Mouse (Mus musculus): Measurements from ENCODE around the gene Dis3l2. TPM values are rescaled to one million over a fixed set of nuclear protein-coding genes. Genes with fewer than 3 reads are reported as not detected.

The Dis3l2 gene
- polyA plus RNA-seq, 1 experiment = 19.8 TPM

GRCm38 (mm10) chr1:86994023-86994422, 290.4 kb downstream of the Dis3l2 start:
- no peak for DNase-seq
- no peak overlapping the region for H3K4me3 ChIP-seq (ENCODE audit: control insufficient read depth, insufficient read depth, low read length)
- H3K4me1 ChIP-seq (replicated peaks; ENCODE audit: control insufficient read depth, insufficient read depth, low read length) = no peaks in the 10 kb centered on the region
- H3K27ac ChIP-seq (ENCODE audit: control insufficient read depth, insufficient read depth, low read length) = no peak overlapping the region
- TF ChIP-seq CTCF (IDR thresholded peaks at IDR 0.05; ENCODE audit: borderline replicate concordance, control insufficient read depth, extremely low read depth, insufficient read depth, low read length, poor library complexity) (no peak), POLR2A (IDR thresholded peaks at IDR 0.05; ENCODE audit: control insufficient read depth, extremely low read depth, insufficient read depth, low read length, poor library complexity) (no peak)
- H3K27me3 ChIP-seq (ENCODE audit: control insufficient read depth, insufficient read depth, low read length) = no peaks in the 10 kb centered on the region
- no peaks in the 10 kb centered on the region for H3K36me3 ChIP-seq (ENCODE audit: control insufficient read depth, insufficient read depth, low read length)

GRCm38 (mm10) chr1:86998051-86998450, 294.4 kb downstream of the Dis3l2 start:
- 94% methylated on average over 2 of the region's 2 CpGs for WGBS
- no peaks in the 10 kb centered on the region for H3K36me3 ChIP-seq (ENCODE audit: control insufficient read depth, insufficient read depth, low read length)
- no peaks in the 10 kb centered on the region for H3K27me3 ChIP-seq (ENCODE audit: control insufficient read depth, insufficient read depth, low read length)
- TF ChIP-seq CTCF (IDR thresholded peaks at IDR 0.05; ENCODE audit: borderline replicate concordance, control insufficient read depth, extremely low read depth, insufficient read depth, low read length, poor library complexity) (no peak), POLR2A (IDR thresholded peaks at IDR 0.05; ENCODE audit: control insufficient read depth, extremely low read depth, insufficient read depth, low read length, poor library complexity) (no peak)
- H3K4me1 ChIP-seq (replicated peaks; ENCODE audit: control insufficient read depth, insufficient read depth, low read length) = no peaks in the 10 kb centered on the region
- H3K4me3 ChIP-seq (ENCODE audit: control insufficient read depth, insufficient read depth, low read length) = no peak overlapping the region
- no peak overlapping the region for H3K27ac ChIP-seq (ENCODE audit: control insufficient read depth, insufficient read depth, low read length)
- no peak for DNase-seq

GRCm38 (mm10) chr1:87001365-87001764, 297.8 kb downstream of the Dis3l2 start:
- H3K4me1 ChIP-seq (replicated peaks; ENCODE audit: control insufficient read depth, insufficient read depth, low read length) = no peaks in the 10 kb centered on the region
- 80% methylated on average over 5 of the region's 5 CpGs for WGBS
- no peak for DNase-seq
- TF ChIP-seq POLR2A (IDR thresholded peaks at IDR 0.05; ENCODE audit: control insufficient read depth, extremely low read depth, insufficient read depth, low read length, poor library complexity) = no peak
- TF ChIP-seq CTCF (IDR thresholded peaks at IDR 0.05; ENCODE audit: borderline replicate concordance, control insufficient read depth, extremely low read depth, insufficient read depth, low read length, poor library complexity) = no peak
- H3K36me3 ChIP-seq (ENCODE audit: control insufficient read depth, insufficient read depth, low read length) = no peaks in the 10 kb centered on the region
- no peaks in the 10 kb centered on the region for H3K27me3 ChIP-seq (ENCODE audit: control insufficient read depth, insufficient read depth, low read length)
- H3K27ac ChIP-seq (ENCODE audit: control insufficient read depth, insufficient read depth, low read length) = no peak overlapping the region
- no peak overlapping the region for H3K4me3 ChIP-seq (ENCODE audit: control insufficient read depth, insufficient read depth, low read length)

- DNase-seq = no peak
- Histone ChIP-seq H3K27me3 (ENCODE audit: control insufficient read depth, insufficient read depth, low read length) (no peaks in the 10 kb centered on the region), H3K36me3 (ENCODE audit: control insufficient read depth, insufficient read depth, low read length) (no peaks in the 10 kb centered on the region), H3K27ac (ENCODE audit: control insufficient read depth, insufficient read depth, low read length) (no peak overlapping the region), H3K4me3 (ENCODE audit: control insufficient read depth, insufficient read depth, low read length) (no peak overlapping the region), H3K4me1 (replicated peaks; ENCODE audit: control insufficient read depth, insufficient read depth, low read length) (no peaks in the 10 kb centered on the region)
- 96% methylated on average over 9 of the region's 9 CpGs for WGBS
- TF ChIP-seq CTCF (IDR thresholded peaks at IDR 0.05; ENCODE audit: borderline replicate concordance, control insufficient read depth, extremely low read depth, insufficient read depth, low read length, poor library complexity) = no peak
- TF ChIP-seq POLR2A (IDR thresholded peaks at IDR 0.05; ENCODE audit: control insufficient read depth, extremely low read depth, insufficient read depth, low read length, poor library complexity) = no peak
Observed at GRCm38 (mm10) chr1:87002545-87003168, 299.0 kb downstream of the Dis3l2 start.

- no peak for DNase-seq
- TF ChIP-seq CTCF (IDR thresholded peaks at IDR 0.05; ENCODE audit: borderline replicate concordance, control insufficient read depth, extremely low read depth, insufficient read depth, low read length, poor library complexity) (no peak), POLR2A (IDR thresholded peaks at IDR 0.05; ENCODE audit: control insufficient read depth, extremely low read depth, insufficient read depth, low read length, poor library complexity) (no peak)
- Histone ChIP-seq H3K27me3 (ENCODE audit: control insufficient read depth, insufficient read depth, low read length) (no peaks in the 10 kb centered on the region), H3K4me1 (replicated peaks; ENCODE audit: control insufficient read depth, insufficient read depth, low read length) (no peaks in the 10 kb centered on the region), H3K27ac (ENCODE audit: control insufficient read depth, insufficient read depth, low read length) (no peak overlapping the region), H3K4me3 (ENCODE audit: control insufficient read depth, insufficient read depth, low read length) (no peak overlapping the region), H3K36me3 (ENCODE audit: control insufficient read depth, insufficient read depth, low read length) (no peaks in the 10 kb centered on the region)
- WGBS = 94% methylated on average over 2 of the region's 2 CpGs
Observed at GRCm38 (mm10) chr1:87003169-87003552, 299.6 kb downstream of the Dis3l2 start.

GRCm38 (mm10) chr1:87006425-87006824, 302.8 kb downstream of the Dis3l2 start:
- TF ChIP-seq POLR2A (IDR thresholded peaks at IDR 0.05; ENCODE audit: control insufficient read depth, extremely low read depth, insufficient read depth, low read length, poor library complexity) (no peak), CTCF (IDR thresholded peaks at IDR 0.05; ENCODE audit: borderline replicate concordance, control insufficient read depth, extremely low read depth, insufficient read depth, low read length, poor library complexity) (no peak)
- 93% methylated on average over 1 of the region's 1 CpGs for WGBS

GRCm38 (mm10) chr1:87008211-87008610, 304.6 kb downstream of the Dis3l2 start:
- 97% methylated on average over 1 of the region's 1 CpGs for WGBS
- no peaks in the 10 kb centered on the region for H3K36me3 ChIP-seq (ENCODE audit: control insufficient read depth, insufficient read depth, low read length)
- no peak overlapping the region for H3K4me3 ChIP-seq (ENCODE audit: control insufficient read depth, insufficient read depth, low read length)
- no peak for TF ChIP-seq POLR2A (IDR thresholded peaks at IDR 0.05; ENCODE audit: control insufficient read depth, extremely low read depth, insufficient read depth, low read length, poor library complexity)
- DNase-seq = no peak
- H3K4me1 ChIP-seq (replicated peaks; ENCODE audit: control insufficient read depth, insufficient read depth, low read length) = no peaks in the 10 kb centered on the region
- H3K27me3 ChIP-seq (ENCODE audit: control insufficient read depth, insufficient read depth, low read length) = no peaks in the 10 kb centered on the region
- H3K27ac ChIP-seq (ENCODE audit: control insufficient read depth, insufficient read depth, low read length) = no peak overlapping the region

More at GRCm38 (mm10) chr1:87006425-87006824, 302.8 kb downstream of the Dis3l2 start:
- Histone ChIP-seq H3K4me1 (replicated peaks; ENCODE audit: control insufficient read depth, insufficient read depth, low read length) (no peaks in the 10 kb centered on the region), H3K4me3 (ENCODE audit: control insufficient read depth, insufficient read depth, low read length) (no peak overlapping the region), H3K36me3 (ENCODE audit: control insufficient read depth, insufficient read depth, low read length) (no peaks in the 10 kb centered on the region), H3K27ac (ENCODE audit: control insufficient read depth, insufficient read depth, low read length) (no peak overlapping the region), H3K27me3 (ENCODE audit: control insufficient read depth, insufficient read depth, low read length) (no peaks in the 10 kb centered on the region)
- no peak for DNase-seq

All from thymus, adult 2 months (tissue).